Mouse (Mus musculus): ENCODE measurements at regions not wholly inside any gene's neighbourhood (a gene's known extent, or its start where the extent isn't known, plus 50 kb on each side); places are given as distances from the start of the nearest gene placed in this dataset.

- H3K27me3 ChIP-seq (ENCODE audit: insufficient read depth, low read length), result no peaks in the 10 kb centered on the region
- WGBS, result 75% methylated on average over 7 of the region's 7 CpGs
- no peak overlapping the region for H3K4me3 ChIP-seq (ENCODE audit: low read length)
- H3K4me2 ChIP-seq (replicated peaks; ENCODE audit: low read depth, low read length), result no peak overlapping the region
- no peak overlapping the region for H3K27ac ChIP-seq (ENCODE audit: low read length)
- H3K9ac ChIP-seq (replicated peaks; ENCODE audit: low read length), result no peak overlapping the region
- no peak for ATAC-seq (ENCODE audit: low FRiP score, low TSS enrichment)
- H3K4me1 ChIP-seq (ENCODE audit: insufficient read depth, low read length), result no peaks in the 10 kb centered on the region
- H3K36me3 ChIP-seq (ENCODE audit: insufficient read depth, low read length), result no peaks in the 10 kb centered on the region
- no peaks in the 10 kb centered on the region for H3K9me3 ChIP-seq (ENCODE audit: low read length)
Observed at GRCm38 (mm10) chr15:58718282-58718681, 170.8 kb upstream of the Gm49356 start.

GRCm38 (mm10) chr15:58719410-58719809, 169.7 kb upstream of the Gm49356 start:
- Histone ChIP-seq H3K4me3 (ENCODE audit: low read length) (no peak overlapping the region), H3K9ac (replicated peaks; ENCODE audit: low read length) (no peak overlapping the region), H3K36me3 (ENCODE audit: insufficient read depth, low read length) (no peaks in the 10 kb centered on the region), H3K27ac (ENCODE audit: low read length) (no peak overlapping the region), H3K27me3 (ENCODE audit: insufficient read depth, low read length) (no peaks in the 10 kb centered on the region), H3K4me2 (replicated peaks; ENCODE audit: low read depth, low read length) (no peak overlapping the region), H3K4me1 (ENCODE audit: insufficient read depth, low read length) (no peaks in the 10 kb centered on the region), H3K9me3 (ENCODE audit: low read length) (no peaks in the 10 kb centered on the region)
- 91% methylated on average over 6 of the region's 6 CpGs for WGBS
- ATAC-seq (ENCODE audit: low FRiP score, low TSS enrichment), result no peak

- H3K4me1 ChIP-seq (ENCODE audit: insufficient read depth, low read length), result peaks cover 13% of the 10 kb centered on the region
- no peak overlapping the region for H3K9ac ChIP-seq (replicated peaks; ENCODE audit: low read length)
- H3K27ac ChIP-seq (ENCODE audit: low read length), result no peak overlapping the region
- no peak for ATAC-seq (ENCODE audit: low FRiP score, low TSS enrichment)
- H3K4me3 ChIP-seq (ENCODE audit: low read length), result no peak overlapping the region
- H3K4me2 ChIP-seq (replicated peaks; ENCODE audit: low read depth, low read length), result no peak overlapping the region
- no peaks in the 10 kb centered on the region for H3K27me3 ChIP-seq (ENCODE audit: insufficient read depth, low read length)
- no peaks in the 10 kb centered on the region for H3K9me3 ChIP-seq (ENCODE audit: low read length)
- no peaks in the 10 kb centered on the region for H3K36me3 ChIP-seq (ENCODE audit: insufficient read depth, low read length)
- WGBS, result 66% methylated on average over 4 of the region's 4 CpGs
Observed at GRCm38 (mm10) chr15:58727041-58727440, 162.1 kb upstream of the Gm49356 start.

GRCm38 (mm10) chr15:58728264-58728663, 160.8 kb upstream of the Gm49356 start:
- Histone ChIP-seq H3K4me3 (ENCODE audit: low read length) (no peak overlapping the region), H3K4me2 (replicated peaks; ENCODE audit: low read depth, low read length) (no peak overlapping the region), H3K9me3 (ENCODE audit: low read length) (no peaks in the 10 kb centered on the region), H3K36me3 (ENCODE audit: insufficient read depth, low read length) (no peaks in the 10 kb centered on the region), H3K9ac (replicated peaks; ENCODE audit: low read length) (no peak overlapping the region), H3K27me3 (ENCODE audit: insufficient read depth, low read length) (no peaks in the 10 kb centered on the region), H3K27ac (ENCODE audit: low read length) (no peak overlapping the region), H3K4me1 (ENCODE audit: insufficient read depth, low read length) (peaks cover 18% of the 10 kb centered on the region)
- WGBS, result 88% methylated on average over 2 of the region's 2 CpGs
- no peak for ATAC-seq (ENCODE audit: low FRiP score, low TSS enrichment)

GRCm38 (mm10) chr15:58730861-58731260, 158.2 kb upstream of the Gm49356 start:
- H3K27ac ChIP-seq (ENCODE audit: low read length), result no peak overlapping the region
- H3K27me3 ChIP-seq (ENCODE audit: insufficient read depth, low read length), result no peaks in the 10 kb centered on the region
- H3K4me3 ChIP-seq (ENCODE audit: low read length), result no peak overlapping the region
- WGBS, result 62% methylated on average over 4 of the region's 4 CpGs
- H3K4me1 ChIP-seq (ENCODE audit: insufficient read depth, low read length), result peaks cover 23% of the 10 kb centered on the region
- H3K9ac ChIP-seq (replicated peaks; ENCODE audit: low read length), result no peak overlapping the region
- H3K36me3 ChIP-seq (ENCODE audit: insufficient read depth, low read length), result no peaks in the 10 kb centered on the region
- 0 out of 2 replicates have a peak, but pooled peaks have one; percentile 24 for ATAC-seq (ENCODE audit: low FRiP score, low TSS enrichment)
- H3K9me3 ChIP-seq (ENCODE audit: low read length), result no peaks in the 10 kb centered on the region
- peak overlapping the region; percentile 48; the same call in 1 of the 2 replicates for H3K4me2 ChIP-seq (replicated peaks; ENCODE audit: low read depth, low read length)

- Histone ChIP-seq H3K27ac (ENCODE audit: low read length) (peak overlapping the region; percentile 60; the same call in 1 of the 2 replicates), H3K4me2 (replicated peaks; ENCODE audit: low read depth, low read length) (peak overlapping the region; percentile 48)
Observed at GRCm38 (mm10) chr15:58731346-58731745, 157.8 kb upstream of the Gm49356 start.

GRCm38 (mm10) chr15:58731952-58732642, 157.0 kb upstream of the Gm49356 start:
- peak; percentile 71; the same call in 1 of the 2 replicates for ATAC-seq (ENCODE audit: low FRiP score, low TSS enrichment)
- Histone ChIP-seq H3K9me3 (ENCODE audit: low read length) (no peaks in the 10 kb centered on the region), H3K4me3 (ENCODE audit: low read length) (peak overlapping the region; percentile 24), H3K9ac (replicated peaks; ENCODE audit: low read length) (no peak overlapping the region), H3K27ac (ENCODE audit: low read length) (peak overlapping the region; percentile 60; the same call in 1 of the 2 replicates), H3K4me1 (ENCODE audit: insufficient read depth, low read length) (peaks cover 23% of the 10 kb centered on the region), H3K36me3 (ENCODE audit: insufficient read depth, low read length) (no peaks in the 10 kb centered on the region), H3K4me2 (replicated peaks; ENCODE audit: low read depth, low read length) (peak overlapping the region; percentile 48), H3K27me3 (ENCODE audit: insufficient read depth, low read length) (no peaks in the 10 kb centered on the region)
- WGBS, result 26% methylated on average over 13 of the region's 13 CpGs

More at GRCm38 (mm10) chr15:58731346-58731745, 157.8 kb upstream of the Gm49356 start:
- no peaks in the 10 kb centered on the region for H3K9me3 ChIP-seq (ENCODE audit: low read length)
- H3K4me3 ChIP-seq (ENCODE audit: low read length), result peak overlapping the region; percentile 24
- H3K36me3 ChIP-seq (ENCODE audit: insufficient read depth, low read length), result no peaks in the 10 kb centered on the region
- peak overlapping the region; percentile 24; the same call in 1 of the 2 replicates for H3K9ac ChIP-seq (replicated peaks; ENCODE audit: low read length)
- 17% methylated on average over 7 of the region's 7 CpGs for WGBS
- peaks cover 23% of the 10 kb centered on the region for H3K4me1 ChIP-seq (ENCODE audit: insufficient read depth, low read length)
- H3K27me3 ChIP-seq (ENCODE audit: insufficient read depth, low read length), result no peaks in the 10 kb centered on the region
- 0 out of 2 replicates have a peak, but pooled peaks have one; percentile 76 for ATAC-seq (ENCODE audit: low FRiP score, low TSS enrichment)
